Mouse (Mus musculus): ENCODE data around the gene Zdhhc4. TPM values are rescaled to one million over a fixed set of nuclear protein-coding genes. Genes with fewer than 3 reads are reported as not detected.
A peak's percentile ranks its signal among the peaks of the same experiment; 100 is the strongest.

The Zdhhc4 gene
- polyA plus RNA-seq, 1 experiment from 2014 or later, result 84.4 TPM

- H3K27ac ChIP-seq, result no peak overlapping the region
- ATAC-seq (ENCODE audit: low FRiP score, low read depth), result peak; percentile 17; the same call in 1 of the 2 replicates
- peak overlapping the region; percentile 89 for H3K4me3 ChIP-seq
- no peaks in the 10 kb centered on the region for H3K27me3 ChIP-seq
- 5% methylated on average over 12 of the region's 12 CpGs for WGBS
- peak overlapping the region; percentile 92 for H3K9ac ChIP-seq
- H3K4me2 ChIP-seq (replicated peaks), result peak overlapping the region; percentile 89
- no peaks in the 10 kb centered on the region for H3K9me3 ChIP-seq
- peaks cover 23% of the 10 kb centered on the region for H3K4me1 ChIP-seq
- H3K36me3 ChIP-seq, result 0 out of 2 replicates have a peak, but pooled peaks cover under 1% of the 10 kb centered on the region
Observed at GRCm38 (mm10) chr5:143270151-143270519, 58.9 kb downstream of the Zdhhc4 start.

GRCm38 (mm10) chr5:143269363-143270150 is 59.5 kb downstream of the Zdhhc4 start, which contains the start of gene Zfp316:
Gene Zfp316, minus strand, starts transcription at chr5:143270022.
- Histone ChIP-seq H3K4me1 (peaks cover 23% of the 10 kb centered on the region), H3K9ac (peak within 1 kb of the TSS; percentile 92)

GRCm38 (mm10) chr5:143268985-143269362 is 60.1 kb downstream of the Zdhhc4 start:
- peaks cover 12% of the 10 kb centered on the region for H3K36me3 ChIP-seq
- peaks cover 23% of the 10 kb centered on the region for H3K4me1 ChIP-seq
- H3K27ac ChIP-seq, result no peak overlapping the region; the same call in 1 of the 2 replicates
- H3K27me3 ChIP-seq, result no peaks in the 10 kb centered on the region
- peak overlapping the region; percentile 92 for H3K9ac ChIP-seq
- no peak; the same call in 1 of the 2 replicates for ATAC-seq (ENCODE audit: low FRiP score, low read depth)
- peak overlapping the region; percentile 89 for H3K4me2 ChIP-seq (replicated peaks)
- H3K9me3 ChIP-seq, result no peaks in the 10 kb centered on the region
- H3K4me3 ChIP-seq, result peak overlapping the region; percentile 89
- 32% methylated on average over 8 of the region's 8 CpGs for WGBS

More at GRCm38 (mm10) chr5:143269363-143270150, 59.5 kb downstream of the Zdhhc4 start, which contains the start of gene Zfp316:
- H3K4me2 ChIP-seq (replicated peaks), result peak within 1 kb of the TSS; percentile 89
- no peaks in the 10 kb centered on the region for H3K9me3 ChIP-seq
- WGBS, result under 1% methylated on average over 77 of the region's 79 CpGs
- peak; percentile 83 for ATAC-seq (ENCODE audit: low FRiP score, low read depth)
- H3K36me3 ChIP-seq, result 0 out of 2 replicates have a peak, but pooled peaks cover 6% of the 10 kb centered on the region
- H3K27ac ChIP-seq, result no peak within 1 kb of the TSS; the same call in 1 of the 2 replicates
- H3K27me3 ChIP-seq, result no peaks in the 10 kb centered on the region
- peak within 1 kb of the TSS; percentile 89 for H3K4me3 ChIP-seq

- no peak for ATAC-seq (ENCODE audit: low FRiP score, low read depth)
Observed at GRCm38 (mm10) chr5:143266794-143267193, 62.3 kb downstream of the Zdhhc4 start.

More at GRCm38 (mm10) chr5:143266794-143267193, 62.3 kb downstream of the Zdhhc4 start:
- H3K27ac ChIP-seq, result no peak overlapping the region
- peaks cover 23% of the 10 kb centered on the region for H3K4me1 ChIP-seq
- no peaks in the 10 kb centered on the region for H3K9me3 ChIP-seq
- H3K4me3 ChIP-seq, result no peak overlapping the region
- H3K36me3 ChIP-seq, result peaks cover 34% of the 10 kb centered on the region
- no peak overlapping the region for H3K4me2 ChIP-seq (replicated peaks)
- 83% methylated on average over 6 of the region's 6 CpGs for WGBS
- H3K27me3 ChIP-seq, result no peaks in the 10 kb centered on the region
- no peak overlapping the region for H3K9ac ChIP-seq

Other genes with a start within 250 kb of the Zdhhc4 start
- 45.7 and 49.4 TPM in 2 replicates for gene Rnf216, start 216.3 kb downstream of the Zdhhc4 start, polyA plus RNA-seq (2015; fragmentation: Nextera tagmentation; extraction: Ambion mirVana)
- 0.05 TPM in 2 replicates for gene Olfr718-ps1, start 181.7 kb downstream of the Zdhhc4 start, polyA plus RNA-seq (2015; fragmentation: Nextera tagmentation; extraction: Ambion mirVana)
- 17.7 and 17.9 TPM in 2 replicates for gene Rbak, start 148.5 kb downstream of the Zdhhc4 start, polyA plus RNA-seq (2015; fragmentation: Nextera tagmentation; extraction: Ambion mirVana)
- not detected in 2 replicates for gene Spdye4b, start 148.2 kb downstream of the Zdhhc4 start, polyA plus RNA-seq (2015; fragmentation: Nextera tagmentation; extraction: Ambion mirVana)
- not detected in 2 replicates for gene Spdye4a, start 102.4 kb downstream of the Zdhhc4 start, polyA plus RNA-seq (2015; fragmentation: Nextera tagmentation; extraction: Ambion mirVana)
- 20.3 and 21.5 TPM in 2 replicates for gene Zfp12, start 94.1 kb downstream of the Zdhhc4 start, polyA plus RNA-seq (2015; fragmentation: Nextera tagmentation; extraction: Ambion mirVana)
- gene Zfp316, start 59.2 kb downstream of the Zdhhc4 start, polyA plus RNA-seq (2015; fragmentation: Nextera tagmentation; extraction: Ambion mirVana), result 4.3 and 4.4 TPM in 2 replicates
- 0.28 and 0.33 TPM in 2 replicates for gene Zfp853, start 35.6 kb downstream of the Zdhhc4 start, polyA plus RNA-seq (2015; fragmentation: Nextera tagmentation; extraction: Ambion mirVana)
- 37.8 and 37.9 TPM in 2 replicates for gene E130309D02Rik, start 13.9 kb downstream of the Zdhhc4 start, polyA plus RNA-seq (2015; fragmentation: Nextera tagmentation; extraction: Ambion mirVana)
- gene Grid2ip, start 28.1 kb upstream of the Zdhhc4 start, polyA plus RNA-seq (2015; fragmentation: Nextera tagmentation; extraction: Ambion mirVana), result 0.68 and 0.78 TPM in 2 replicates
- 433 and 435 TPM in 2 replicates for gene Kdelr2, start 74.6 kb upstream of the Zdhhc4 start, polyA plus RNA-seq (2015; fragmentation: Nextera tagmentation; extraction: Ambion mirVana)
- gene Daglb, start 135.3 kb upstream of the Zdhhc4 start, polyA plus RNA-seq (2015; fragmentation: Nextera tagmentation; extraction: Ambion mirVana), result 9.6 TPM in 2 replicates
- gene Rac1, start 198.8 kb upstream of the Zdhhc4 start, polyA plus RNA-seq (2015; fragmentation: Nextera tagmentation; extraction: Ambion mirVana), result 433 and 450 TPM in 2 replicates

All from limb, embryonic 13.5 days (tissue).